In genomic region chr17:24477985-24478600, GRCm38 (mm10) we compare ENCODE assay signal across 8 mouse cellular contexts. TPM values are rescaled to one million over a fixed set of nuclear protein-coding genes. Genes with fewer than 3 reads are reported as not detected.
A peak's percentile ranks its signal among the peaks of the same experiment; 100 is the strongest.
DNase-seq lines count a peak whose midpoint lies in the region; ATAC-seq lines count a peak whose summit lies in the region.

No protein-coding gene starts in this region.

- 36% methylated on average over 11 of the region's 11 CpGs for WGBS in lung, embryonic 16.5 days
- 47% methylated on average over 11 of the region's 11 CpGs for WGBS in hindbrain, embryonic 16.5 days

- no peaks in the 10 kb centered on the region for H3K27me3 ChIP-seq in lung, embryonic 16.5 days (ENCODE audit: control insufficient read depth, insufficient read depth, low read depth, low read length)
- H3K27me3 ChIP-seq in hindbrain, embryonic 16.5 days (replicated peaks; ENCODE audit: control insufficient read depth, insufficient read depth, low read length) = no peaks in the 10 kb centered on the region

- peaks cover 10% of the 10 kb centered on the region for H3K4me1 ChIP-seq in lung, embryonic 16.5 days (replicated peaks; ENCODE audit: control insufficient read depth, insufficient read depth, low read length)
- H3K4me1 ChIP-seq in hindbrain, embryonic 16.5 days (ENCODE audit: control insufficient read depth, insufficient read depth, low read depth, low read length) = peaks cover 19% of the 10 kb centered on the region

- DNase-seq in lung, postnatal 4 days = no peak
- peak; percentile 63 to 64 for DNase-seq in cerebellum, postnatal 10 days
- peak; percentile 24 for DNase-seq in lung, postnatal 10 days
- no peak for DNase-seq in right cerebral cortex, postnatal 4 days
- no peak for DNase-seq in layer of hippocampus, postnatal 25 days (ENCODE audit: extremely low spot score in 1 of 2, low spot score in 1 of 2)
- no peak for DNase-seq in urinary bladder, postnatal 36 days (ENCODE audit: low spot score in 2 of 2)

- H3K9ac ChIP-seq in lung, embryonic 16.5 days (ENCODE audit: low read length) = peak overlapping the region; percentile 86
- H3K9ac ChIP-seq in hindbrain, embryonic 16.5 days (ENCODE audit: low read depth, low read length) = peak overlapping the region; percentile 74

- no peak overlapping the region for H3K27ac ChIP-seq in lung, embryonic 16.5 days (ENCODE audit: low read length)
- H3K27ac ChIP-seq in hindbrain, embryonic 16.5 days (ENCODE audit: low read depth, low read length) = no peak overlapping the region

- peak overlapping the region; percentile 51 for H3K4me2 ChIP-seq in lung, embryonic 16.5 days (ENCODE audit: low read depth, low read length)
- H3K4me2 ChIP-seq in hindbrain, embryonic 16.5 days (ENCODE audit: low read length) = peak overlapping the region; percentile 61

- peak overlapping the region; percentile 88 for H3K4me3 ChIP-seq in lung, embryonic 16.5 days (ENCODE audit: low read length)
- peak overlapping the region; percentile 56 for H3K4me3 ChIP-seq in hindbrain, embryonic 16.5 days (ENCODE audit: low read length)

- 0 out of 2 replicates have a peak, but pooled peaks have one; percentile 3 for ATAC-seq in lung, embryonic 16.5 days (ENCODE audit: low read depth)
- ATAC-seq in hindbrain, embryonic 16.5 days = peak; percentile 21; the same call in 1 of the 2 replicates

- H3K9me3 ChIP-seq in lung, embryonic 16.5 days (ENCODE audit: control insufficient read depth, low read length) = no peaks in the 10 kb centered on the region
- no peaks in the 10 kb centered on the region for H3K9me3 ChIP-seq in hindbrain, embryonic 16.5 days (ENCODE audit: control insufficient read depth, low read length)

- H3K36me3 ChIP-seq in lung, embryonic 16.5 days (ENCODE audit: control insufficient read depth, insufficient read depth, low read length) = peaks cover 23% of the 10 kb centered on the region
- H3K36me3 ChIP-seq in hindbrain, embryonic 16.5 days (ENCODE audit: control insufficient read depth, insufficient read depth, low read length) = peaks cover 20% of the 10 kb centered on the region

RNA-seq across cellular contexts. Expression of gene Mlst8, which starts 0.8 kb away (rescaled TPM):
- 28.1 and 29.8 TPM in 2 replicates for polyA plus RNA-seq in lung, embryonic 16.5 days (2015; fragmentation: Nextera tagmentation; extraction: Ambion mirVana)
- 36.2 and 39.3 TPM in 2 replicates for polyA plus RNA-seq in hindbrain, embryonic 16.5 days (2015; fragmentation: Nextera tagmentation; extraction: Ambion mirVana)
- total RNA-seq in layer of hippocampus, postnatal 25 days (2021) = 10 to 100 TPM; 38.1 to 40.1 TPM

RNA-seq across cellular contexts. Expression of gene Bricd5, which starts 4.4 kb away (rescaled TPM):
- not detected in 2 replicates for polyA plus RNA-seq in lung, embryonic 16.5 days (2015; fragmentation: Nextera tagmentation; extraction: Ambion mirVana)
- polyA plus RNA-seq in hindbrain, embryonic 16.5 days (2015; fragmentation: Nextera tagmentation; extraction: Ambion mirVana) = 0.65 and 1.2 TPM in 2 replicates
- total RNA-seq in layer of hippocampus, postnatal 25 days (2021) = 1 to 10 TPM; 1.6 to 3.5 TPM

RNA-seq across cellular contexts. Expression of gene Pgp, which starts 7.9 kb away (rescaled TPM):
- 43.9 and 50.6 TPM in 2 replicates for polyA plus RNA-seq in lung, embryonic 16.5 days (2015; fragmentation: Nextera tagmentation; extraction: Ambion mirVana)
- 83.9 and 85.4 TPM in 2 replicates for polyA plus RNA-seq in hindbrain, embryonic 16.5 days (2015; fragmentation: Nextera tagmentation; extraction: Ambion mirVana)
- 10 to 100 TPM; 61.5 to 74.6 TPM for total RNA-seq in layer of hippocampus, postnatal 25 days (2021)

RNA-seq across cellular contexts. Expression of gene E4f1, which starts 8.0 kb away (rescaled TPM):
- 28.8 and 30.5 TPM in 2 replicates for polyA plus RNA-seq in lung, embryonic 16.5 days (2015; fragmentation: Nextera tagmentation; extraction: Ambion mirVana)
- 42.3 and 43.5 TPM in 2 replicates for polyA plus RNA-seq in hindbrain, embryonic 16.5 days (2015; fragmentation: Nextera tagmentation; extraction: Ambion mirVana)
- 10 to 100 TPM; 25.4 to 36.0 TPM for total RNA-seq in layer of hippocampus, postnatal 25 days (2021)

RNA-seq across cellular contexts. Expression of gene Caskin1, which starts 10.3 kb away (rescaled TPM):
- 0.59 and 0.96 TPM in 2 replicates for polyA plus RNA-seq in lung, embryonic 16.5 days (2015; fragmentation: Nextera tagmentation; extraction: Ambion mirVana)
- 43.6 and 44.6 TPM in 2 replicates for polyA plus RNA-seq in hindbrain, embryonic 16.5 days (2015; fragmentation: Nextera tagmentation; extraction: Ambion mirVana)
- total RNA-seq in layer of hippocampus, postnatal 25 days (2021) = 100 to 1,000 TPM; 143 to 165 TPM

Comparison
In these comparisons a context has a peak if more than half of its experiments do, and no peak if none do; other contexts are left out.
1. DNase-seq: peak in cerebellum, postnatal 10 days (2 of 2) and lung, postnatal 10 days (single experiment); none in lung, postnatal 4 days (0 of 2), right cerebral cortex, postnatal 4 days (single experiment), layer of hippocampus, postnatal 25 days (0 of 2) and urinary bladder, postnatal 36 days (0 of 2).